Comparison of ENCODE assay signal across 21 mouse cellular contexts in the genomic region with DNA sequence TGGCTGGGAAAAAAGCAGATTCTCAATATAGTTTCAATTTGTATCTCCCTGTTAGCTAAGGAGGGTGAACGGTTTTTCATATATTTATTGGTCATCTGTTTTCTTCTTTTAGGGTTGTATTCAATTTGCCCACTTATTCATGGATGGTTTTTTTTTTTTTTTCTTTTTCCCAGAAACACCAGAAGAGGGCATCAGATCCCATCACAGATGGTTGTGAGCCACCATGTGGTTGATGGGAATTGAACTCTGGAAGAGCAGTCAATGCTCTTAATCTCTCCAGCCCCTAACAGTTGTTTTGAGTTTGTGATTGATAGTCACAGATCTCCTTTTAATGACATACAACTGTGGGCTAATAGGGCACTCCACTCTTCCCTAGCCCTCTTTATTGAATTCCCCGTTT.
DNase-seq lines count a peak whose midpoint lies in the region; ATAC-seq and TF ChIP-seq lines count a peak whose summit lies in the region.
"Had no signal": no experiment of that assay in that cellular context is flagged by ENCODE, and none has a peak within 500 bp of the region (broad histone marks: within the 10 kb centered on the region; RNA-seq: fewer than 3 reads in every experiment).

No protein-coding gene starts in this region.

- H3K36me3 ChIP-seq in intestine, postnatal 0 days (ENCODE audit: control insufficient read depth, insufficient read depth): peaks cover 9% of the 10 kb centered on the region
- no peaks in the 10 kb centered on the region for H3K36me3 ChIP-seq in intestine, embryonic 15.5 days
- H3K36me3 ChIP-seq in midbrain, embryonic 11.5 days (ENCODE audit: control insufficient read depth, insufficient read depth, low read length): no peaks in the 10 kb centered on the region
- 0 out of 2 replicates have a peak, but pooled peaks cover 14% of the 10 kb centered on the region for H3K36me3 ChIP-seq in midbrain, embryonic 14.5 days (ENCODE audit: control insufficient read depth, insufficient read depth, low read length)
- no peaks in the 10 kb centered on the region for H3K36me3 ChIP-seq in MEL (ENCODE audit: control insufficient read depth in 1 of 2, insufficient read depth in 2 of 2, low read length in 2 of 2)
- H3K36me3 ChIP-seq: hindbrain, embryonic 15.5 days had no signal

- no peak overlapping the region for H3K4me2 ChIP-seq in intestine, postnatal 0 days (replicated peaks; ENCODE audit: low read depth)
- H3K4me2 ChIP-seq in intestine, embryonic 15.5 days (replicated peaks): no peak overlapping the region
- no peak overlapping the region for H3K4me2 ChIP-seq in midbrain, embryonic 11.5 days
- no peak overlapping the region for H3K4me2 ChIP-seq in midbrain, embryonic 14.5 days (ENCODE audit: low read length)
- H3K4me2 ChIP-seq: embryonic facial prominence, embryonic 15.5 days; heart, embryonic 12.5 days; hindbrain, embryonic 15.5 days had no signal

- H3K4me1 ChIP-seq in intestine, postnatal 0 days (replicated peaks; ENCODE audit: control insufficient read depth, insufficient read depth, low read length): 0 out of 2 replicates have a peak, but pooled peaks cover 4% of the 10 kb centered on the region
- H3K4me1 ChIP-seq in intestine, embryonic 15.5 days (replicated peaks): peaks cover 4% of the 10 kb centered on the region; the same call in 1 of the 2 replicates
- peaks cover 5% of the 10 kb centered on the region for H3K4me1 ChIP-seq in midbrain, embryonic 11.5 days (ENCODE audit: control insufficient read depth, insufficient read depth, low read length)
- H3K4me1 ChIP-seq in midbrain, embryonic 14.5 days (ENCODE audit: control insufficient read depth, insufficient read depth, low read length): no peaks in the 10 kb centered on the region
- H3K4me1 ChIP-seq in MEL (ENCODE audit: control insufficient read depth in 1 of 2, insufficient read depth in 2 of 2, low read length in 2 of 2): peaks cover 0 to 13% of the 10 kb centered on the region in 2 experiments; a peak in 2 of 4 replicates

- TF ChIP-seq POLR2A in MEL (IDR thresholded peaks at IDR 0.05; ENCODE audit: control insufficient read depth in 1 of 2, insufficient read depth in 1 of 2, low read depth in 1 of 2, low read length in 2 of 2, poor library complexity in 1 of 2): no peak

- peaks cover 6% of the 10 kb centered on the region for H3K27me3 ChIP-seq in intestine, postnatal 0 days (replicated peaks; ENCODE audit: control insufficient read depth, insufficient read depth, low read length)
- H3K27me3 ChIP-seq in intestine, embryonic 15.5 days (replicated peaks): peaks cover 11% of the 10 kb centered on the region
- H3K27me3 ChIP-seq in midbrain, embryonic 11.5 days (ENCODE audit: control insufficient read depth, insufficient read depth, low read length): peaks cover 12% of the 10 kb centered on the region
- peaks cover 15% of the 10 kb centered on the region; the same call in 1 of the 2 replicates for H3K27me3 ChIP-seq in midbrain, embryonic 14.5 days (ENCODE audit: control insufficient read depth, insufficient read depth, low read length)
- no peaks in the 10 kb centered on the region for H3K27me3 ChIP-seq in MEL (ENCODE audit: control insufficient read depth in 1 of 2, insufficient read depth in 2 of 2, low read length in 2 of 2)

- H3K79me2 ChIP-seq in MEL (ENCODE audit: control insufficient read depth, insufficient read depth, low read length, poor library complexity): no peaks in the 10 kb centered on the region; the same call in 1 of the 2 replicates

- no peak overlapping the region for H3K9ac ChIP-seq in intestine, postnatal 0 days (ENCODE audit: low read depth, low read length)
- H3K9ac ChIP-seq in intestine, embryonic 15.5 days: no peak overlapping the region
- no peak overlapping the region for H3K9ac ChIP-seq in midbrain, embryonic 11.5 days (ENCODE audit: low read length)
- H3K9ac ChIP-seq in midbrain, embryonic 14.5 days (replicated peaks; ENCODE audit: low read length): no peak overlapping the region
- H3K9ac ChIP-seq in MEL (ENCODE audit: control insufficient read depth, low read depth, low read length, poor library complexity, severe bottlenecking): no peak overlapping the region
- H3K9ac ChIP-seq: embryonic facial prominence, embryonic 15.5 days; heart, embryonic 12.5 days; hindbrain, embryonic 15.5 days had no signal

- ATAC-seq in intestine, postnatal 0 days: no peak
- no peak for ATAC-seq in intestine, embryonic 15.5 days
- no peak for ATAC-seq in midbrain, embryonic 11.5 days (ENCODE audit: low FRiP score)
- ATAC-seq in midbrain, embryonic 14.5 days (ENCODE audit: low FRiP score, low TSS enrichment): no peak
- ATAC-seq: forebrain, embryonic 14.5 days; inflammation-experienced regulatory T-cells, adult 6 months had no signal

- no peak overlapping the region for H3K27ac ChIP-seq in intestine, postnatal 0 days (ENCODE audit: low read depth, low read length)
- no peak overlapping the region for H3K27ac ChIP-seq in intestine, embryonic 15.5 days
- no peak overlapping the region for H3K27ac ChIP-seq in midbrain, embryonic 11.5 days (ENCODE audit: low read depth, low read length)
- H3K27ac ChIP-seq in midbrain, embryonic 14.5 days (replicated peaks; ENCODE audit: low read depth, low read length): no peak overlapping the region
- H3K27ac ChIP-seq in MEL (ENCODE audit: control insufficient read depth, low read depth, low read length): no peak overlapping the region
- H3K27ac ChIP-seq: embryonic facial prominence, embryonic 15.5 days; forebrain, embryonic 10.5 days; hindbrain, embryonic 10.5 days; hindbrain, embryonic 15.5 days had no signal

- WGBS in intestine, postnatal 0 days: 71% methylated on average over 2 of the region's 2 CpGs
- WGBS in intestine, embryonic 15.5 days: 67% methylated on average over 2 of the region's 2 CpGs
- 81% methylated on average over 2 of the region's 2 CpGs for WGBS in midbrain, embryonic 11.5 days
- WGBS in midbrain, embryonic 14.5 days: 82% methylated on average over 2 of the region's 2 CpGs

- peak; percentile 35 for TF ChIP-seq RAD21 in MEL (IDR thresholded peaks at IDR 0.05; ENCODE audit: low read depth, low read length)

- no peak overlapping the region for H3K4me3 ChIP-seq in intestine, postnatal 0 days (ENCODE audit: low read depth, low read length)
- no peak overlapping the region for H3K4me3 ChIP-seq in intestine, embryonic 15.5 days (replicated peaks)
- no peak overlapping the region for H3K4me3 ChIP-seq in midbrain, embryonic 11.5 days (ENCODE audit: low read depth, low read length)
- no peak overlapping the region for H3K4me3 ChIP-seq in midbrain, embryonic 14.5 days (replicated peaks; ENCODE audit: low read depth, low read length)
- H3K4me3 ChIP-seq in MEL (ENCODE audit: control insufficient read depth in 1 of 2, insufficient read depth in 1 of 2, low read depth in 2 of 2, low read length in 2 of 2): no peak overlapping the region
- H3K4me3 ChIP-seq: embryonic facial prominence, embryonic 15.5 days; erythroblast, embryonic 14.5 days; forebrain, embryonic 10.5 days; heart, embryonic 12.5 days; hindbrain, embryonic 10.5 days; hindbrain, embryonic 15.5 days had no signal

- DNase-seq in midbrain, embryonic 11.5 days (ENCODE audit: low spot score, missing footprints): peak; percentile 70
- DNase-seq in midbrain, embryonic 14.5 days: no peak
- no peak for DNase-seq in MEL (ENCODE audit: low read depth, low spot score)
- no peak for DNase-seq in kidney, postnatal 4 days
- DNase-seq: adrenal gland, adult 2 months; adrenal gland, postnatal 36 days; cerebellum, adult 2 months; cerebellum, postnatal 14 days; embryo, embryonic 11 days; gastrocnemius, postnatal 10 days; heart, adult 18-20 months had no signal

- H3K9me3 ChIP-seq in intestine, postnatal 0 days (ENCODE audit: control insufficient read depth): 0 out of 2 replicates have a peak, but pooled peaks cover 7% of the 10 kb centered on the region
- no peaks in the 10 kb centered on the region for H3K9me3 ChIP-seq in intestine, embryonic 15.5 days
- no peaks in the 10 kb centered on the region for H3K9me3 ChIP-seq in midbrain, embryonic 11.5 days (ENCODE audit: control insufficient read depth, low read length)
- no peaks in the 10 kb centered on the region for H3K9me3 ChIP-seq in midbrain, embryonic 14.5 days (ENCODE audit: control insufficient read depth, low read length)
- H3K9me3 ChIP-seq in MEL (replicated peaks; ENCODE audit: insufficient read depth, low read length): no peaks in the 10 kb centered on the region
- H3K9me3 ChIP-seq: forebrain, embryonic 10.5 days; hindbrain, embryonic 15.5 days had no signal

- TF ChIP-seq CTCF in intestine, postnatal 0 days (IDR thresholded peaks at IDR 0.05; ENCODE audit: low read depth): peak; percentile 25; the same call in 1 of the 2 replicates
- peak in 2 of 3 experiments; percentile 9 to 55; a peak in 2 of 6 replicates for TF ChIP-seq CTCF in MEL (IDR thresholded peaks at IDR 0.05 in 2 of 3, conservative IDR thresholded peaks at IDR 0.05 in 1 of 3; ENCODE audit: control insufficient read depth in 1 of 3, insufficient read depth in 1 of 3, low read depth in 2 of 3, low read length in 3 of 3, poor library complexity in 1 of 3, severe bottlenecking in 1 of 3)

- no peak for TF ChIP-seq EP300 in MEL (IDR thresholded peaks at IDR 0.05; ENCODE audit: low read depth in 1 of 2, low read length in 2 of 2)

TF ChIP-seq in MEL, 35 proteins besides CTCF, POLR2A, EP300 and RAD21:
- TF ChIP-seq SMC3 (IDR thresholded peaks at IDR 0.05; ENCODE audit: low read depth, low read length) (peak; percentile 55), MAFK (IDR thresholded peaks at IDR 0.05; ENCODE audit: borderline replicate concordance, low read depth, low read length) (no peak), MYC (IDR thresholded peaks at IDR 0.05; ENCODE audit: low read depth, low read length) (peak; percentile 52; the same call in 1 of the 2 replicates), MYB (IDR thresholded peaks at IDR 0.05; ENCODE audit: low read depth, low read length) (no peak), RCOR1 (IDR thresholded peaks at IDR 0.05; ENCODE audit: low read depth, low read length) (no peak), MAZ (IDR thresholded peaks at IDR 0.05; ENCODE audit: low read depth, low read length) (no peak), ZNF384 (IDR thresholded peaks at IDR 0.05; ENCODE audit: low read depth, low read length) (peak; percentile 91), CHD1 (IDR thresholded peaks at IDR 0.05; ENCODE audit: low read depth, low read length) (no peak), MEF2A (IDR thresholded peaks at IDR 0.05; ENCODE audit: extremely low read depth, insufficient replicate concordance, low read depth, low read length, poor library complexity, severe bottlenecking) (no peak), HCFC1 (IDR thresholded peaks at IDR 0.05; ENCODE audit: low read depth, low read length) (no peak), ZKSCAN1 (IDR thresholded peaks at IDR 0.05; ENCODE audit: low read depth, low read length) (no peak), ZC3H11A (IDR thresholded peaks at IDR 0.05; ENCODE audit: low read depth, low read length) (peak; percentile 29; the same call in 1 of the 2 replicates)
